Mouse (Mus musculus) gastrocnemius, adult 8-10 months (tissue): ENCODE data around the gene Lce3e. TPM values are rescaled to one million over a fixed set of nuclear protein-coding genes. Genes with fewer than 3 reads are reported as not detected.

Source experiments
- DNase-seq, 2 experiments: peaks; one replicate each; pipeline ENCODE4 v3.0.0; 2022; ENCODE audit warnings: low spot score in 2 of 2
- total RNA-seq, 4 experiments: library from RNA; stranded (reverse); gene quantifications; 2 replicates each; pipeline ENCODE4 v1.2.4; 2022

Gene Lce3e
- not detected for total RNA-seq

- DNase-seq = no peak
Measured at GRCm38 (mm10) chr3:92966761-92967160, at the start of gene Lce3e. Gene Lce3e, plus strand, starts transcription at chr3:92967061.

DNA sequence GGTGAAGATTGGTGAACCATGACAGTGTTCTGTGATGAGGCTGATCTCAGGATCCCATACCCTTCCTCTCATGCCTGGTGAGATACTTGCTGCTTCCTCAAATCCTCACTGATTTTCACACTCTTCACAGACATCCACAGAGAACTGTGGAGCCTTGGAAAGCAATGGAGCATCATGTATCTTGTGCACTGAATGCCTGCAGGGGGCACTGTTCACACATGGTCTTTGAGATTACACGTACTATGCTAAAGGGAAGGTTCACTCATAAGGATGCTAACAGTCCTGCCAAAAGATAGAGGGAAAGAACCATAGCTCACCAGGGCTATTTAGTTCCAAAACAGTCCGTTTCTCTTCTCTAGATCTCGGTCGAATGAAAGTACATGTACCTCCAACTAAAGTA, 46.5 kb upstream of the Lce3e start:
- DNase-seq = no peak

DNA sequence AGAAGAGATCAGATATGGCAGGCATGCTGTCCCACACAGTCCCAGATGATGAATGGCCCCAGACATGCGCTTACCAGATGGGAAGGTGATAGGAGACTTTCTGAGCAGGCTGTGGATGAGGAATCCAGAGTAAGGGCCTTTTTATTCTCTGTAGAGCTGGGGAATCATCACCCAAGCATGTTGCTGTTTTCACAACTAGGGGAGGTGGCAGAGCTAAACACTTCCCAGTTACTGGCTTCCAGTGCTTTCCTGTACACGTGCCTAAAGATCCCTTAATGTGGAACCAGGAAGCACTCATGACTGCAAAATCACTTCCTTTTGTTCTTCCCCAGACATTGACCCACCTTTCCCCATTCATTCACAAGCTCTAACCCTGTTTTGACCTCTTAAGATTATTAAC, 40.7 kb upstream of the Lce3e start, which contains the start of gene Lce3a:
Gene Lce3a, minus strand, starts transcription at position 101 of the 400 bp plus-strand sequence.
- no peak for DNase-seq

DNA sequence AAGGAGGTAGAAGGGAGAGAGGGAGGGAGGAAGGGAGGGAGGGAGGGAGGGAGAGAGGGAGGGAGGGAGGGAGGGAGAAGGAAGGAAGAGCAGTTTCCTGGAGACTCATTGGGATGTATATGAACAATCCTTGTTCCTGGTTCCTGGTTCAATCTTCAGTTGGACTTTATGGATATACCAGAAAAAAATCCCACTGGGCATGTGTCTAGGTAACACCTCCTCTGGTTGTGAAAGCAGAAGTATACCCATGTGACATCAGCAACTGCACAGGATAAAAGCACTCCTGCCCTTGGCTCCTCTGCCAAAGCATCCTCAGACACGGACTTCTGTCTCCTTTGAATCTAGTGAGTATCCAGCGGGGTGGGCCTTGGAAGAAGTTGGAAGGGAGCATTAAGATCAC, 34.2 kb upstream of the Lce3e start, which contains the start of gene Lce3b:
Gene Lce3b, plus strand, starts transcription at position 301 of the 400 bp plus-strand sequence.
- DNase-seq = no peak

GRCm38 (mm10) chr3:92944186-92944585, 22.7 kb upstream of the Lce3e start, which contains the start of gene Lce3c:
Gene Lce3c, plus strand, starts transcription at chr3:92944486.
- no peak for DNase-seq

GRCm38 (mm10) chr3:92957090-92957489, 9.8 kb upstream of the Lce3e start, which contains the start of gene Lce3d:
Gene Lce3d, plus strand, starts transcription at chr3:92957390.
- no peak for DNase-seq

GRCm38 (mm10) chr3:92978484-92978883, 11.6 kb downstream of the Lce3e start:
- no peak for DNase-seq

- DNase-seq = no peak
Measured at GRCm38 (mm10) chr3:92991926-92992325, 25.1 kb downstream of the Lce3e start, which contains the start of gene Lce3f. Gene Lce3f, plus strand, starts transcription at chr3:92992226.

DNA sequence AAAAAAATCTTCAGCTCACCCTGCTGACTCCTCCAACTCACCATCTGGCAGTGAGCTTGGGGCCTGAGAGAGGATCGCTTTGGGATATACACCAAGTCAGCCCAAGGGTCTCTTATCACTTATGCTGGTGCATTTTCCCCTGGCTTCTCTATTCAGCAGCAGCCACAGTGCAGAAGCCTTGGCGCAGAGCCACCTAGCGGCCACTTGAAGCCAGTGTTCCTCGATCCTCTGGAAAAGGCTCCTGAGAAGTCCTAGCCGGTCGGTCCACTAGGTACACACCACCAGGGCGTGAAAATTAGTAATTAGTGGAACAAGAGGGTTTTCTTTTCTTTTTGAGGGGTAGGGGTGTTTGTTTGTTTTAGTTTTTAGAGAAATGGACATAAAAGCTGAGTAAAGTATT, 31.8 kb downstream of the Lce3e start:
- DNase-seq = peak in 1 of 2 experiments; percentile 4

DNA sequence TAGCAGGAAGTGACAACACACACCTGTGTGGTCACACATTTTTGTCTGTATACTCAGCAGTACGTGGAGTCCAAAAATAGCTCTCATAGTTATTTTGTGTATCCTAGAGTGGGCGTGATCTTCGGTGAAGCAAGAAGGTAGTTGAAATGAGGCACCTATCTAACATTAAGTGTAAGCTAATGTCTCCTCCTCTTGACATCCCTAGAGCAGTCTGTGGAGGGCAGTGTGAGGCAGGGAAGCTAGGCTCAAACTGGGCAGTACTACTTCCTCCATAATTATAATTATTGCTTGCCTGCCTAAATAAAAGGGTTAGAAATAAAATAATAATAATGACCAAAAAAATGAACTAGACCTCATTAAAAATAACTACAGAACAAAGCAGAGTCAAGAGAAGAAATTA, 33.8 kb downstream of the Lce3e start:
- DNase-seq = no peak

DNA sequence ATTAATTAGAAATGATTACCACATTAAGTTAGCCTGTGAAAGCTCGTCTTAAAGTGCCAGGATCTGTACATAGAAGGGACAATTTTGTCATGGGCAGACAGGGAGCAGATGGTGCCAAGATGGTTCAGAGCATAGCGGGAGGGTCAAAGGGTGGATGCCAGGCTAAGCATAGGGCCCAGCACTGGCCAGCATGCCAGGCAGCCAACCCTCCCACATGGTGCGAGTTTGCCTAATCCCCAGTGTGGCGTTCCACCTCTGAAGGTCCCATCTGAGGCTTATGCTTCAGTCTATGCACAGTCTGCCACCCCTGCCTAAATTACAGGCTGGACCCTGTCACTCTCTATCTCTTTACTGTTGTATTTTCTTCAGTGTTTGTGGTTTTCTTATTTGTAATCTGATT, 36.0 kb downstream of the Lce3e start:
- DNase-seq = no peak

- DNase-seq = no peak
Measured at GRCm38 (mm10) chr3:93014378-93014801, 47.5 kb downstream of the Lce3e start.

- DNase-seq = no peak
Measured at GRCm38 (mm10) chr3:93014871-93015270, 48.0 kb downstream of the Lce3e start.

DNA sequence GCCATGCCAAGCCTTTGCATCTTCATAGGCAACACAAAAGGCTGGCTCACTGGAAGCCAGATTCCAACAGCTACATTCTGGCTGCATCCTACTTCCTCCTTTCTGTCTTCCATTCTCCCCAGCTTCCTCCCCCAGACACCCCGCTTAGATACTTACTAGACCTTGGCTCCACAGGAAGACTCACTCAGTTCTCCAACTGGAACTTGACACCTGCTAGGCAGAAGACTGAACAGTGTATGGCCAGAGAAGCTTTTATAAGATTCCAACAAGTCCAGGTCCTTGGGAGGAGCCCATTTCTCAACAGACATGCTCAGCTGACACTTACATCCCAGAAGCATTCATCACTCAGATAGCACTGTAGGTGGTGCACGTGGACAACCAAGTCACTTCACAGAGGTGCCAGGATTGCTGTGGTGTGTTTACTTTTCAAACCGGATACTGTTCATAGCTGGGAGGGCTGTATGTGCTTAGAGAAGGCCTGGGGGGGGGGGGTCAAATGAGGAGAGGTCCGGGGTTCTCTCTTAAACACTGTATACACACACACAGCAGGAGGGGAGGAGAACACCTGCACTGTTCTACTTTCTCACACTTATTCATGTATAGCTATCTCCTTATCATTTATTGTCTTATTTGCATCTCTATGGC, 48.7 kb downstream of the Lce3e start, which contains the start of gene Crct1:
Gene Crct1, minus strand, starts transcription at position 228 of the 645 bp plus-strand sequence.
- DNase-seq = no peak

Other genes with a start within 250 kb of the Lce3e start
- gene Lce1f, start 246.7 kb upstream of the Lce3e start, total RNA-seq = not detected
- not detected for gene Gm38119, start 228.0 kb upstream of the Lce3e start, total RNA-seq
- gene Lce1g, start 214.7 kb upstream of the Lce3e start, total RNA-seq = not detected
- not detected for gene Lce1h, start 202.0 kb upstream of the Lce3e start, total RNA-seq
- not detected for gene Lce1i, start 188.2 kb upstream of the Lce3e start, total RNA-seq
- gene Lce1j, start 176.5 kb upstream of the Lce3e start, total RNA-seq = not detected
- gene Lce1k, start 159.2 kb upstream of the Lce3e start, total RNA-seq = not detected
- gene Kprp, start 139.8 kb upstream of the Lce3e start, total RNA-seq = not detected
- not detected for gene Lce1l, start 115.8 kb upstream of the Lce3e start, total RNA-seq
- not detected for gene 2310050C09Rik, start 96.8 kb upstream of the Lce3e start, total RNA-seq
- gene Lce3a, start 40.8 kb upstream of the Lce3e start, total RNA-seq = not detected
- gene Lce3b, start 34.1 kb upstream of the Lce3e start, total RNA-seq = not detected
- not detected for gene Lce3c, start 22.6 kb upstream of the Lce3e start, total RNA-seq
- not detected for gene Lce3d, start 9.7 kb upstream of the Lce3e start, total RNA-seq
- gene Lce3f, start 25.2 kb downstream of the Lce3e start, total RNA-seq = not detected
- gene Crct1, start 48.6 kb downstream of the Lce3e start, total RNA-seq = not detected
- not detected for gene Lce1m, start 52.0 kb downstream of the Lce3e start, total RNA-seq
- gene Gm4858, start 101.8 kb downstream of the Lce3e start, total RNA-seq = not detected
- gene Crnn, start 177.7 kb downstream of the Lce3e start, total RNA-seq = not detected
- not detected for gene Flg2, start 230.2 kb downstream of the Lce3e start, total RNA-seq